Mouse (Mus musculus) frontal cortex, adult 2 months (tissue): ENCODE measurements at regions not wholly inside any gene's neighbourhood (a gene's known extent, or its start where the extent isn't known, plus 50 kb on each side); places are given as distances from the start of the nearest gene placed in this dataset.

ENCODE experiments used
- DNase-seq, 2 experiments: peaks; one replicate each; pipeline ENCODE4 v3.0.0; 2022; ENCODE audit warnings: low spot score in 1 of 2; ENCODE audit errors: extremely low spot score in 1 of 2

- peak in 1 of 2 experiments; percentile 16 for DNase-seq
Observed at GRCm38 (mm10) chr13:90394815-90395241, 305.4 kb upstream of the Xrcc4 start.

GRCm38 (mm10) chr13:90392415-90392814 is 303.0 kb upstream of the Xrcc4 start:
- DNase-seq: no peak

GRCm38 (mm10) chr13:90376619-90377018 is 287.2 kb upstream of the Xrcc4 start:
- no peak for DNase-seq

GRCm38 (mm10) chr13:90376207-90376606 is 286.8 kb upstream of the Xrcc4 start:
- DNase-seq: no peak

- no peak for DNase-seq
Observed at GRCm38 (mm10) chr13:90371415-90372150, 282.2 kb upstream of the Xrcc4 start.

GRCm38 (mm10) chr13:90370746-90371414 is 281.5 kb upstream of the Xrcc4 start:
- no peak for DNase-seq

- peak in 1 of 2 experiments; percentile 9 for DNase-seq
Observed at GRCm38 (mm10) chr13:90364518-90365027, 275.2 kb upstream of the Xrcc4 start.

- DNase-seq: no peak
Observed at GRCm38 (mm10) chr13:90359861-90360601, 270.6 kb upstream of the Xrcc4 start.

GRCm38 (mm10) chr13:90358149-90358548 is 268.7 kb upstream of the Xrcc4 start:
- no peak for DNase-seq

- no peak for DNase-seq
Observed at GRCm38 (mm10) chr13:90355602-90356001, 266.2 kb upstream of the Xrcc4 start.

- no peak for DNase-seq
Observed at GRCm38 (mm10) chr13:90342823-90343222, 253.4 kb upstream of the Xrcc4 start.

- no peak for DNase-seq
Observed at GRCm38 (mm10) chr13:90341597-90342212, 252.3 kb upstream of the Xrcc4 start.

- DNase-seq: no peak
Observed at GRCm38 (mm10) chr13:90340647-90341160, 251.3 kb upstream of the Xrcc4 start.

- no peak for DNase-seq
Observed at GRCm38 (mm10) chr13:90337591-90337990, 248.2 kb upstream of the Xrcc4 start.

- no peak for DNase-seq
Observed at GRCm38 (mm10) chr13:90335741-90336037, 246.3 kb upstream of the Xrcc4 start.

GRCm38 (mm10) chr13:90334934-90335740 is 245.7 kb upstream of the Xrcc4 start:
- no peak for DNase-seq

- no peak for DNase-seq
Observed at GRCm38 (mm10) chr13:90334286-90334685, 244.9 kb upstream of the Xrcc4 start.

- DNase-seq: peak; percentile 28 to 44
Observed at GRCm38 (mm10) chr13:90325226-90325625, 235.8 kb upstream of the Xrcc4 start.

- no peak for DNase-seq
Observed at GRCm38 (mm10) chr13:90313209-90313978, 224.0 kb upstream of the Xrcc4 start.
